Mouse (Mus musculus) heart, postnatal 4 days (tissue): ENCODE measurements around the gene Ccdc43. TPM values are rescaled to one million over a fixed set of nuclear protein-coding genes. Genes with fewer than 3 reads are reported as not detected.
A peak's percentile ranks its signal among the peaks of the same experiment; 100 is the strongest.

ENCODE experiments used
- DNase-seq: peaks from one replicate; pipeline ENCODE4 v3.0.0; 2021
- microRNA-seq, 2 experiments: library from miRNA; unstranded; fragments of <30 nt; microRNA quantifications; one replicate each; pipeline ENCODE4 v1.2.0; 2021 to 2022
- total RNA-seq, 2 experiments: library from RNA; stranded (reverse); gene quantifications; 2 replicates each; pipeline ENCODE4 v1.2.3; 2021

Ccdc43 gene
- total RNA-seq, 2 experiments from 2014 or later = 21.8 to 23.2 TPM

GRCm38 (mm10) chr11:102663416-102663815 is 34.2 kb downstream of the Ccdc43 start, which contains the start of gene Meioc:
TSS of gene Meioc (plus strand) at chr11:102663716.
- DNase-seq = no peak

- no peak for DNase-seq
Observed at GRCm38 (mm10) chr11:102656931-102657330, 40.7 kb downstream of the Ccdc43 start.

- no peak for DNase-seq
Observed at GRCm38 (mm10) chr11:102656326-102656926, 41.2 kb downstream of the Ccdc43 start.

GRCm38 (mm10) chr11:102655888-102656287 is 41.7 kb downstream of the Ccdc43 start:
- no peak for DNase-seq

- peak; percentile 27 for DNase-seq
Observed at GRCm38 (mm10) chr11:102652844-102653243, 44.7 kb downstream of the Ccdc43 start.

- DNase-seq = peak; percentile 88
Observed at GRCm38 (mm10) chr11:102651381-102651780, 46.2 kb downstream of the Ccdc43 start.

- no peak for DNase-seq
Observed at GRCm38 (mm10) chr11:102647885-102648284, 49.7 kb downstream of the Ccdc43 start.

GRCm38 (mm10) chr11:102646226-102646625 is 51.4 kb downstream of the Ccdc43 start:
- no peak for DNase-seq

GRCm38 (mm10) chr11:102643891-102644382 is 53.6 kb downstream of the Ccdc43 start:
- DNase-seq = peak; percentile 67

GRCm38 (mm10) chr11:102636887-102637286 is 60.7 kb downstream of the Ccdc43 start:
- DNase-seq = peak; percentile 58

Small RNA genes lying within 50 kb of the gene (microRNA-seq; reads per million reads assigned to microRNA genes)
- gene Gm22920 = 0 reads per million in 2 experiments

Other genes with a start within 250 kb of the Ccdc43 start
- gene Itga2b, start 227.7 kb downstream of the Ccdc43 start, total RNA-seq = 1 to 10 TPM; 4.2 to 5.4 TPM
- 10 to 100 TPM; 29.5 to 29.7 TPM for gene Gpatch8, start 141.4 kb downstream of the Ccdc43 start, total RNA-seq
- 1 to 10 TPM; 4.4 to 5.3 TPM for gene Gm11627, start 118.3 kb downstream of the Ccdc43 start, total RNA-seq
- 10 to 100 TPM; 21.9 TPM for gene Fzd2, start 93.4 kb downstream of the Ccdc43 start, total RNA-seq
- under 1 TPM; 0.09 to 0.33 TPM for gene Meioc, start 34.1 kb downstream of the Ccdc43 start, total RNA-seq
- 1 to 10 TPM; 6.9 TPM for gene Adam11, start 63.7 kb upstream of the Ccdc43 start, total RNA-seq
- 10 to 100 TPM; 78.3 to 83.0 TPM for gene Gjc1, start 121.9 kb upstream of the Ccdc43 start, total RNA-seq
- 1 to 10 TPM; 9.3 to 9.8 TPM for gene Higd1b, start 138.1 kb upstream of the Ccdc43 start, total RNA-seq
- gene Eftud2, start 183.2 kb upstream of the Ccdc43 start, total RNA-seq = 10 to 100 TPM; 71.6 to 78.1 TPM
- gene Ccdc103, start 183.4 kb upstream of the Ccdc43 start, total RNA-seq = under 1 TPM in 1 of 2 experiments, not detected in 1; 0.54 TPM
- not detected for gene Fam187a, start 187.4 kb upstream of the Ccdc43 start, total RNA-seq
- under 1 TPM; 0.14 to 0.26 TPM for gene Gfap, start 203.1 kb upstream of the Ccdc43 start, total RNA-seq
- gene Kif18b, start 227.3 kb upstream of the Ccdc43 start, total RNA-seq = 10 to 100 TPM; 16.7 to 17.8 TPM
- gene C1ql1, start 248.9 kb upstream of the Ccdc43 start, total RNA-seq = under 1 TPM; 0.36 to 0.55 TPM